Mouse (Mus musculus): ENCODE results near the gene Cdh6.

Gene Cdh6

DNA sequence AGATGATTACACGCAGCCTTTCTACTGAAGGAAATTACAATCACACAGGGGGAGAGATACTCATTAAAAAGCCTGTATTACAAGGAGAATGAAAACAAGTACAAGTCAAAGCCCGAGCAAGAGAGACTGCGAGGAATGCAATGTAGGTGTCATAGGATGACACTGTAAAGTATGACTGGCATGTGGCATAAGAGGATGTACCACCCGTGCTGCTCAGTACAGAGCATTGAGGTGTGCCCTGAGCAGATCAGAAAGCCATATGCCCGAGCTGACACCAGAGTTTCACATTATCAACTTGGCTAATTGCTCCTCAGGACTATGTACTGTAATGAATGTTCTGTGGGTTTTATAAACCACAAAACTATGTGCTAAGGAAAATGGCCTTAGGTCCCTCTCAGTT, 115.7 kb downstream of the Cdh6 start:
- DNase-seq (ENCODE audit: low spot score): no peak

DNA sequence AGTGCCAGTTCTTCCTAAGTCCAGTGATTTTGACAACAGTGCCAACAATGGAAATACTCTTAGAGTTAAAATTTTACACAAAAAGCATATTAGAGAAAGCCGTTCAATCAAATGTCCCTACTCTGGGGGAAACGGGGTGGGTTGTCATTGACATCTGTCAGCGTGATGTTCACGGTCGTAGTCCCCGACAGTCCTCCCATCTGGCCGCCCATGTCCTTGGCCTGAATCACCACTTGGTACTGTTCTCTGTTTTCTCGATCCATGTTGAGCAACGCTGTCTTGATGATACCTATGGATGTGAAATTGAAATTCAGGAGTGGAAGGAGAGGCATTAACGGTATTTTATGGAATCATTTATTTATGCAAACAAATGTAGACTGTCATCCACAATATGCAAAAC, 116.2 kb downstream of the Cdh6 start:
- DNase-seq (ENCODE audit: low spot score): no peak

DNA sequence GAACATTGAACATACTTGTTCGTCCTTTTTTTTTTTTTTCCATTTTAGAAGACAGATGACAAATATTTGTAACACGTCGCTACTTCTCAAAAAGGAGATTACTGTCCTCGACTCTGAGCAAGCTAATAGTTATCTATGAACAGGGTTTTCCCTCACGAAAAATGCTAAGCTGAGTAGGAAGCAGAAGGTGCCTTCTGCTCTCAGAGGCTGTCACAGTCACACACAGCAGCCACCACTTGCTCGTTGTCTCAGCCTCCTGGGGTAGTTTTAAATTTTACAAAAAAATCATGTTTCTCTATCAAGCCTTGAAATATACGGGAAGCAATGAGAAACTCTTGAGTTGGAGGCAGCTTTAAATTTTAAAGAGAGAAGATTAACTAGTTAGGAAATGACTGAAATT, 125.6 kb downstream of the Cdh6 start:
- no peak for DNase-seq (ENCODE audit: low spot score)

DNA sequence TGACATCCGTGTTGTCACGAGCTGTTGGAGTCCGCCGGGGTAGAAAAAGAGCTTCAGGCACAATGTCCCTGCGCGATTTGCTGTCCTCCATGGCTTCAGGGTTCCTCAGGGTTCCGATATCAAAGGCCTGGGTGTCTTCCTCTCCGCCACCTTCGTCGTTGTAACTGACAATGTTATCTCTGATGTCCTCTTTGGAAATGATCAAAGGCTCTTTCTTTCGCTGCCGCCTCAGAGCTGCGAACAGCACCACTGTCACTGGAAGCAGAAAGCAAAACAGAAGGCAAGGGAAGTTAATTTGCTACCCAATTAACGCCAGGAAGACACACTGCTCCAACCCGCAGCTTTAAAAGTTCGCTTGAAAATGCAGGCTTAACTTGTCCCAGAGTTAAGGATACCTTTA, 139.0 kb downstream of the Cdh6 start:
- no peak for DNase-seq (ENCODE audit: low spot score)

DNA sequence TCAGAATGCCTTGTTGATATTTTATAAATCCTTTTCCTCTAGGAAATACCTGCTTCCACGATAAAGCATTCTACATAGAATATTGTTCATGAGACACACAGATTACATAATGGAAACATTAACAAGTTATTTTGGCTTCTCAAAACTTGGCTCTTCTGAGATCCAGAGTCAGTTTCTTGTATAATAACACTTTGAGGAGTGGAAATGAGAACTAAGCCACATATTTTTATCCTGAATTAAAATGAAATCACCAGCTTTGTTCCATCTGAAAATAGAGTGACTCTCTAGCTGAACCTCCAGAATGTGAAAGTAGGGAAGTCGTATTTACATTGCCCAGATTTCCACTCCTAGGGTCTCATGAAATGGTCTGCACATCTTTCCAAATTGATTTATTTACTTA, 142.8 kb downstream of the Cdh6 start:
- DNase-seq (ENCODE audit: low spot score): no peak

DNA sequence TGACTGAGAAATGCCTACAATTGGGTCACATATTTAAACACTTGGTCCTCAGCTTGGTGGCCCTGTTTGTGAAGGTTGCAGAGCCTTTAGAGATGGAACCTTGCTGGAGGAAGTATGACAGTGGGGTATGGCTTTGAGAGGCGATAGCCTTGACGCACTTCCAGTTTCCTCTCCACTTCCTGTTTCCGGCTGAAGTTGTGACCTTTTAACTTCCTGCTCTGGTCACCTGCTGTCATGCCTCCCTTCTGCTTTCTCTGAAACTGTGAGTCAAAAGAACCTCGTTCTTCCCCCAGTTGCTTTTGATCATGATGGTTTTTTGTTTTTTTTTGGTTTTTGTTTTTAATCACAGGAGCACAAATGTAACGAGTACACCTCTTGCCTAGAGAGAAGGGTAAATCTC, 146.0 kb downstream of the Cdh6 start:
- no peak for DNase-seq (ENCODE audit: low spot score)

DNA sequence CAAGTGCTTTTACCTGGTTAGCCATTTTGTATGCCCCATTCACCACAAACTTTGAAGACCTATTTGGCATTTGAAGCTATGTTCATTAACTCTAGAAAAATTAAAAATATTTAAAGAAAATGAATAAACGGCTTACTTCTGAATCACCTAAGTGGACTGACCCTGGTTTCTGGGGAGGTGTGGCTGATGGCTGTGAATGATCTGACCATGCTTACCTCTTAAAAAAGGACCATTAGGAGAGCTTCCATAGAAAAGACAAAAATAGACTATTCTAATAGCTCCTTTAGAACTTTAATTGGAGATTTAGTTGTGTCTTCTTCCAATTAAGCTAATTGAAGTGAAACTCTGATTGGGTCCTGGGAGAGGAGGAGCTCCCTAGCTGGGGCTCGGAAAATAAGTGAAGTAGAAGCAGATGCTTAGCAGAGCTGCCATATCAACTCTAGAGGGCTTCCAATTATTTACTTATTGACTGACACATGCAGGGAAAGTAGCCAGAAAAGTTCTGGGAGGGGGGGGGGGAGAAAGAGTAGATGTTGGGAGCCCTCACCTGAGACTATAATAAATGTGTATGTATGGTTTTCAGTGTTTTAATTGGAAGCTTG, 156.6 kb downstream of the Cdh6 start:
- DNase-seq (ENCODE audit: low spot score): no peak

DNA sequence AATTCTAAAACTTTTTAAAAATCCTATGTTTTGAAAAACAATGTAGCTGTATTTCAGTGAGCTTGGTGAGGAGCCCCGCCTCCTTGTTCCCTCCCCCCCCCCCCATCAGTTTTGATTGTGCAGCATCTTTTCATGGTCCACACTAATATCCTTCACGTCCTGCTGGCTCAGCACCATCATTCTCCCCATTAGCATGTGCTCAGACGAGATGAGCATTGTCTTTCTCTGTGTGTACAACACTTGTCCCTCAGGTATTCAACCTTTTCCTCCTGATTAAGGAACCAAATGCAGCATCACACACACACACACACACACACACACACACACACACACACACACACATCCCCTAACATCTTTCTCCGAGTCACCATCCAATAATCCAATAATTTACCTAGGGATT, 164.7 kb downstream of the Cdh6 start:
- DNase-seq (ENCODE audit: low spot score): no peak

DNA sequence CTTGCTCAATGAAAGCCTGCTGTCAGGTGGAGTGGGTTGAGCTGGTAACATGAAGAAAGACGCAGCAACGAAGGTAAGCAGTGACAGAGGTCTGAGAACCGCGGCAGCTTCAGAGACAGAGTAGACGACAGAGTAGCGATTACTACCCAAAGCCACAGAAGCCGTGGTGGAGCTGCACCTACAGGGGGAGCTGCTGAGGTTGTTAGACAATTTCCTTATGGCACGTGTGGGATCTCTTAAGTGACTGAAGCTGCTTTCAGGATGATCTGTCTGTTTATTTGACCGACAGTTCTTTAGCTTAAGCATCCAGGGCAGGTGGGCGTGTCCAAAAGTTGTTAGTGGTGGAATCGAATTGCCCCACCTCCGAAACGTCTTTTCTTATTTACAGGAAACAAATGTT, 167.5 kb downstream of the Cdh6 start:
- no peak for DNase-seq (ENCODE audit: low spot score)

DNA sequence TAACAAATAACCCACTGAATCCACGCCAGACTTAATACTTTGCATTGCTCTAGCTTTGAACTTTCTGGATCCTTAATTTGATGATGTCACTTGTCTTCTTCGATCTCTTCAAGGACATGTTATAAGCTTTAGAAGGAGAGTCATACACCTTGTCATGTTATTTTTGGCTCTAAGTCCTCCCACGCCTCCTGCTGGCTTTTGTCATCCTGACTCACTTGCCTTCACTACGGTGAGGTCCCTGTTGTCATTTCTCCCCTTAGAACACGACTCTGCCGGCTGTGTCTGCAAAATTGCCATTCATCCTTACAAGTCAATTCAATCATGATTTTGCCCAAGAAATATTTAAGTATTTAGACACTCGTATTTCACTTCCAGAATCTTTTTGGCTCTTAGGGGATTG, 171.9 kb downstream of the Cdh6 start:
- DNase-seq (ENCODE audit: low spot score): no peak

DNA sequence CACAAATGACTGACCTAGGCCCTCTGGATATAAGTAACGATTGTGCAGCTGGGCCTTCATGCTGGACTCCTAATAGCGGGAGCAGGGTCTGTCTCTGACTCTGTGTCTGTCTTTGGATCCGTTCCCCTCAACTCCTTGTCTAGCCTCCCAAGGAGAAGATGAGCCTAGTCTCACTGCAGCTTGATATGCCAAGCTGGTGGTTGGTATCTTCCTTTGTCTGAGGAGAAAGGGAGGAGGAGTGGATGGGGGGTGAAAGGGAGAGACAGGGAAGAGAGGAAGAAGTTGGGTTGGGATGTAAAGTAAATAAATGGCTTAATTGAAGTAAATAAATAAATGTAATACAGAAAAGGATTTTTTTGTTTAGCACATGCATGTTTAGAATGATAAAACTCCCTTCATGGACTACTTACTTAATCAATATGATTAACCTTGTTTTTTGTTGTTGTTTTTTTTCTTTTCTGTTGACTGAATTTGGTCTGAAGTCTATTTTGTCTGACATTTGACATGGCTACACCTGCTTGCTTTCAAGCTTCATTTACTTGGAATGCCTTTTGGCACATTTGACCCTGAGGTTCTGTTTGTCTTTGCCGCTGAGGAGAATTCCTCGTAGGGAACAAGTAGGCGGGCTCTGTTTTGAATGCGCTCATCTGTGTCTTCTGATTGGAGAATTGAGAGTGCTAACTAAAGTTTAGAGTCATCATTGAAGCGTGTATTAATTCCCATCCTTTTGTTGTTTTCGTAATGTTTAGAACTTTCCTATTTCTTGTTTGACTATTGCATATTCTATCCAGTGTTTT, 178.7 kb downstream of the Cdh6 start:
- no peak for DNase-seq (ENCODE audit: low spot score)

Measured in ovary, postnatal 10 days (tissue).